Mouse (Mus musculus): ENCODE data around the gene Nkiras1. TPM values are rescaled to one million over a fixed set of nuclear protein-coding genes. Genes with fewer than 3 reads are reported as not detected.

Gene Nkiras1
- polyA plus RNA-seq, 1 experiment from 2014 or later: 19.3 TPM

GRCm38 (mm10) chr14:18326968-18327672 lies 56.2 kb downstream of the Nkiras1 start:
- Histone ChIP-seq H3K36me3 (replicated peaks) (0 out of 2 replicates have a peak, but pooled peaks cover 2% of the 10 kb centered on the region), H3K4me2 (peak overlapping the region; percentile 75), H3K4me1 (peaks cover 32% of the 10 kb centered on the region), H3K9ac (peak overlapping the region; percentile 52), H3K4me3 (replicated peaks) (peak overlapping the region; percentile 47), H3K27ac (no peak overlapping the region), H3K27me3 (no peaks in the 10 kb centered on the region), H3K9me3 (no peaks in the 10 kb centered on the region)
- WGBS: under 1% methylated on average over 37 of the region's 37 CpGs
- ATAC-seq (ENCODE audit: low FRiP score): peak; percentile 47

GRCm38 (mm10) chr14:18330789-18331692 lies 60.1 kb downstream of the Nkiras1 start:
- H3K27me3 ChIP-seq: no peaks in the 10 kb centered on the region
- no peaks in the 10 kb centered on the region for H3K9me3 ChIP-seq
- H3K4me1 ChIP-seq: peaks cover 32% of the 10 kb centered on the region
- peak overlapping the region; percentile 92 for H3K4me3 ChIP-seq (replicated peaks)
- H3K9ac ChIP-seq: peak overlapping the region; percentile 97
- under 1% methylated on average over 54 of the region's 99 CpGs for WGBS
- H3K27ac ChIP-seq: peak overlapping the region; percentile 83
- H3K4me2 ChIP-seq: peak overlapping the region; percentile 78
- H3K36me3 ChIP-seq (replicated peaks): 0 out of 2 replicates have a peak, but pooled peaks cover 2% of the 10 kb centered on the region
- ATAC-seq (ENCODE audit: low FRiP score): peak; percentile 87

- WGBS: under 1% methylated on average over 35 of the region's 39 CpGs
- Histone ChIP-seq H3K4me1 (peaks cover 26% of the 10 kb centered on the region), H3K27me3 (no peaks in the 10 kb centered on the region), H3K27ac (peak within 1 kb of the TSS; percentile 83), H3K9ac (peak within 1 kb of the TSS; percentile 97), H3K4me2 (peak within 1 kb of the TSS; percentile 78), H3K9me3 (no peaks in the 10 kb centered on the region), H3K36me3 (replicated peaks) (0 out of 2 replicates have a peak, but pooled peaks cover 2% of the 10 kb centered on the region), H3K4me3 (replicated peaks) (peak within 1 kb of the TSS; percentile 92)
- peak; percentile 92 for ATAC-seq (ENCODE audit: low FRiP score)
Measured at GRCm38 (mm10) chr14:18331693-18332131, 60.8 kb downstream of the Nkiras1 start, which contains the start of gene Ube2e1. TSS of gene Ube2e1 (minus strand) at chr14:18331859.

Other genes with a start within 250 kb of the Nkiras1 start
- 7.0 and 7.5 TPM in 2 replicates for gene Nr1d2, start 32.0 kb upstream of the Nkiras1 start, polyA plus RNA-seq (2016; fragmentation: Nextera tagmentation; extraction: Ambion mirVana)
- 340 and 366 TPM in 2 replicates for gene Rpl15, start 255 bp downstream of the Nkiras1 start, polyA plus RNA-seq (2016; fragmentation: Nextera tagmentation; extraction: Ambion mirVana)
- 175 and 177 TPM in 2 replicates for gene Ube2e1, start 60.7 kb downstream of the Nkiras1 start, polyA plus RNA-seq (2016; fragmentation: Nextera tagmentation; extraction: Ambion mirVana)